Comparison of ENCODE assay signal across 9 mouse cellular contexts in genomic region chr10:75121028-75121427, GRCm38 (mm10).
A peak's percentile ranks its signal among the peaks of the same experiment; 100 is the strongest.
DNase-seq lines count a peak whose midpoint lies in the region; ATAC-seq and TF ChIP-seq lines count a peak whose summit lies in the region.
"Had no signal": no experiment of that assay in that cellular context is flagged by ENCODE, and none has a peak within 500 bp of the region (broad histone marks: within the 10 kb centered on the region; RNA-seq: fewer than 3 reads in every experiment).

No protein-coding gene starts in this region.

- H3K4me1 ChIP-seq in midbrain, postnatal 0 days (ENCODE audit: insufficient read depth, low read length): peaks cover 5% of the 10 kb centered on the region; the same call in 1 of the 2 replicates
- H3K4me1 ChIP-seq in thymus, adult 2 months (replicated peaks; ENCODE audit: control insufficient read depth, insufficient read depth, low read length): peaks cover 13% of the 10 kb centered on the region

- H3K27me3 ChIP-seq in midbrain, postnatal 0 days (ENCODE audit: insufficient read depth, low read length): no peaks in the 10 kb centered on the region
- H3K27me3 ChIP-seq in thymus, adult 2 months (ENCODE audit: control insufficient read depth, insufficient read depth, low read length): no peaks in the 10 kb centered on the region
- H3K27me3 ChIP-seq: embryonic facial prominence, embryonic 13.5 days had no signal

- H3K4me2 ChIP-seq in midbrain, postnatal 0 days (ENCODE audit: low read depth, low read length, poor library complexity, severe bottlenecking): no peak overlapping the region
- H3K4me2 ChIP-seq: embryonic facial prominence, embryonic 13.5 days had no signal

- no peak overlapping the region for H3K4me3 ChIP-seq in midbrain, postnatal 0 days (ENCODE audit: low read depth, low read length)
- H3K4me3 ChIP-seq in thymus, adult 2 months (ENCODE audit: control insufficient read depth, insufficient read depth, low read length): no peak overlapping the region
- H3K4me3 ChIP-seq: embryonic facial prominence, embryonic 13.5 days had no signal

- DNase-seq in A20 (ENCODE audit: low read depth, low spot score): peak; percentile 62
- peak; percentile 45 for DNase-seq in R1 (ENCODE audit: low read depth, low spot score)
- DNase-seq in fibroblast of lung, adult 2 months (ENCODE audit: low read depth): peak; percentile 78
- DNase-seq in layer of hippocampus, adult 9-11 months: peak; percentile 82
- DNase-seq in midbrain, postnatal 0 days (ENCODE audit: low spot score): peak; percentile 75
- no peak for DNase-seq in frontal cortex, postnatal 10 days (ENCODE audit: low spot score in 2 of 2)
- DNase-seq in thymus, adult 2 months: no peak

- ATAC-seq in hematopoietic stem cell, adult 5-6 weeks (replicated peaks in 1 of 2; ENCODE audit: insufficient read depth in 1 of 2, low FRiP score in 2 of 2, low TSS enrichment in 1 of 2, low read depth in 1 of 2, poor library complexity in 2 of 2, severe bottlenecking in 2 of 2): peak; percentile 68 to 69
- ATAC-seq in midbrain, postnatal 0 days (ENCODE audit: low FRiP score): peak; percentile 43; the same call in 1 of the 2 replicates

- H3K27ac ChIP-seq in midbrain, postnatal 0 days (ENCODE audit: low read depth, low read length): no peak overlapping the region; the same call in 1 of the 2 replicates
- no peak overlapping the region for H3K27ac ChIP-seq in thymus, adult 2 months (ENCODE audit: control insufficient read depth, insufficient read depth, low read length)
- H3K27ac ChIP-seq: embryonic facial prominence, embryonic 13.5 days had no signal

- TF ChIP-seq CTCF in midbrain, postnatal 0 days (IDR thresholded peaks at IDR 0.05): no peak
- no peak for TF ChIP-seq CTCF in thymus, adult 2 months (IDR thresholded peaks at IDR 0.05; ENCODE audit: borderline replicate concordance, control insufficient read depth, extremely low read depth, insufficient read depth, low read length, poor library complexity)

- TF ChIP-seq POLR2A in thymus, adult 2 months (IDR thresholded peaks at IDR 0.05; ENCODE audit: control insufficient read depth, extremely low read depth, insufficient read depth, low read length, poor library complexity): no peak

- no peaks in the 10 kb centered on the region for H3K9me3 ChIP-seq in midbrain, postnatal 0 days (ENCODE audit: low read length)
- H3K9me3 ChIP-seq: embryonic facial prominence, embryonic 13.5 days had no signal

- H3K9ac ChIP-seq in midbrain, postnatal 0 days (replicated peaks; ENCODE audit: low read length, poor library complexity, severe bottlenecking): no peak overlapping the region
- H3K9ac ChIP-seq: embryonic facial prominence, embryonic 13.5 days had no signal

- WGBS in midbrain, postnatal 0 days: 44% methylated on average over 5 of the region's 5 CpGs
- 42% methylated on average over 5 of the region's 5 CpGs for WGBS in thymus, adult 2 months

- H3K36me3 ChIP-seq in midbrain, postnatal 0 days (ENCODE audit: insufficient read depth, low read length): peaks cover 8% of the 10 kb centered on the region; the same call in 1 of the 2 replicates
- H3K36me3 ChIP-seq in thymus, adult 2 months (ENCODE audit: control insufficient read depth, insufficient read depth, low read length): no peaks in the 10 kb centered on the region

Comparison
In these comparisons a context has a peak if more than half of its experiments do, and no peak if none do; other contexts are left out.
1. DNase-seq: peak in A20 (single experiment), R1 (single experiment), fibroblast of lung, adult 2 months (single experiment), layer of hippocampus, adult 9-11 months (single experiment) and midbrain, postnatal 0 days (single experiment); none in frontal cortex, postnatal 10 days (0 of 2) and thymus, adult 2 months (single experiment).